Mouse (Mus musculus): ENCODE data around the gene Cyb561d2. TPM values are rescaled to one million over a fixed set of nuclear protein-coding genes. Genes with fewer than 3 reads are reported as not detected.

Cyb561d2 gene
- total and polyA plus RNA-seq, 3 experiments: 23.8 to 37.8 (median 35.7) TPM

- H3K27me3 ChIP-seq (replicated peaks): peaks cover 18% of the 10 kb centered on the region
- H3K4me1 ChIP-seq (ENCODE audit: control insufficient read depth in 1 of 2, insufficient read depth in 2 of 2): peaks cover 10 to 32% of the 10 kb centered on the region in 2 experiments
- peaks cover 16 to 25% of the 10 kb centered on the region in 2 experiments for H3K36me3 ChIP-seq (replicated peaks in 1 of 2; ENCODE audit: control insufficient read depth in 1 of 2, insufficient read depth in 1 of 2, low read length in 1 of 2)
- dilution Hi-C loops (cut with MboI; ENCODE audit: extremely low pct_ligation_motif_present, extremely low pct_unique_long_range_greater_than_20kb, low sequenced_read_pairs) (no loop called here), in situ Hi-C loops (cut with MboI; ENCODE audit: low pct_ligation_motif_present, low pct_unique_long_range_greater_than_20kb, low sequenced_read_pairs) (no loop called here)
- no peaks in the 10 kb centered on the region for H3K9me3 ChIP-seq (replicated peaks; ENCODE audit: low read length)
- H3K79me2 ChIP-seq (replicated peaks; ENCODE audit: control insufficient read depth, extremely low read depth, insufficient read depth, poor library complexity, severe bottlenecking): peaks cover 36% of the 10 kb centered on the region
- H3K9ac ChIP-seq (ENCODE audit: insufficient read depth, low read depth): peak within 1 kb of the TSS; percentile 77
- peak within 1 kb of the TSS; percentile 49 for H3K27ac ChIP-seq (ENCODE audit: insufficient read depth, low read depth)
- DNase-seq (ENCODE audit: extremely low read depth): peak; percentile 94
- peak within 1 kb of the TSS; percentile 86 to 95 (median 93) for H3K4me3 ChIP-seq (replicated peaks in 1 of 3; ENCODE audit: low read depth in 2 of 3, low read length in 2 of 3, poor library complexity in 1 of 3)
- TF ChIP-seq NELFE (IDR thresholded peaks at IDR 0.05; ENCODE audit: low read depth, low read length) (peak; percentile 76), MEF2A (IDR thresholded peaks at IDR 0.05; ENCODE audit: borderline replicate concordance, low read depth, low read length) (no peak; the same call in 1 of the 2 replicates), MAX (IDR thresholded peaks at IDR 0.05; ENCODE audit: low read length) (peak; percentile 30; the same call in 1 of the 2 replicates), SMC3 (IDR thresholded peaks at IDR 0.05; ENCODE audit: low read depth, low read length) (no peak), UBTF (IDR thresholded peaks at IDR 0.05; ENCODE audit: low read depth, low read length) (peak; percentile 82), SIN3A (IDR thresholded peaks at IDR 0.05; ENCODE audit: low read length) (peak; percentile 69), CHD1 (IDR thresholded peaks at IDR 0.05; ENCODE audit: low read depth, low read length) (no peak), KAT2A (IDR thresholded peaks at IDR 0.05; ENCODE audit: insufficient replicate concordance, low read length) (peak; percentile 99), HCFC1 (IDR thresholded peaks at IDR 0.05; ENCODE audit: low read depth, low read length) (peak; percentile 99), MYC (IDR thresholded peaks at IDR 0.05; ENCODE audit: low read depth, low read length) (0 out of 2 replicates have a peak, but pooled peaks have one; percentile 41), IRF4 (IDR thresholded peaks at IDR 0.05; ENCODE audit: low read depth, low read length) (peak; percentile 12; the same call in 1 of the 2 replicates), NRF1 (IDR thresholded peaks at IDR 0.05; ENCODE audit: low read depth, low read length) (peak; percentile 93), TCF12 (IDR thresholded peaks at IDR 0.05; ENCODE audit: low read depth, low read length) (peak; percentile 59), USF2 (conservative IDR thresholded peaks at IDR 0.05; ENCODE audit: low read depth, low read length) (no peak), ELF1 (IDR thresholded peaks at IDR 0.05; ENCODE audit: low read depth, low read length) (peak; percentile 98), GABPA (IDR thresholded peaks at IDR 0.05; ENCODE audit: insufficient replicate concordance, low read depth, low read length) (peak; percentile 91; the same call in 1 of the 2 replicates), POLR2A (IDR thresholded peaks at IDR 0.05; ENCODE audit: low read depth, low read length) (peak; percentile 78), MXI1 (IDR thresholded peaks at IDR 0.05; ENCODE audit: low read depth, low read length) (peak; percentile 75), TBP (conservative IDR thresholded peaks at IDR 0.05; ENCODE audit: low read depth, low read length) (0 out of 2 replicates have a peak, but pooled peaks have one; percentile 9)
- peak within 1 kb of the TSS; percentile 93 for H3K4me2 ChIP-seq (ENCODE audit: insufficient read depth, low read depth, poor library complexity, severe bottlenecking)
Observed at GRCm38 (mm10) chr9:107533791-107534407, 8.1 kb downstream of the Cyb561d2 start, which contains the start of gene Tmem115. Tmem115 (plus strand) TSS chr9:107533945.

All from CH12.LX (cell line).